Mouse (Mus musculus): Measurements from ENCODE around the gene Fbxo28.
"Not testable (repeated sequence)": the region's sequence is repeated elsewhere in the genome, so short reads cannot be mapped to it uniquely, and the experiment has no call there.

Gene Fbxo28

DNA sequence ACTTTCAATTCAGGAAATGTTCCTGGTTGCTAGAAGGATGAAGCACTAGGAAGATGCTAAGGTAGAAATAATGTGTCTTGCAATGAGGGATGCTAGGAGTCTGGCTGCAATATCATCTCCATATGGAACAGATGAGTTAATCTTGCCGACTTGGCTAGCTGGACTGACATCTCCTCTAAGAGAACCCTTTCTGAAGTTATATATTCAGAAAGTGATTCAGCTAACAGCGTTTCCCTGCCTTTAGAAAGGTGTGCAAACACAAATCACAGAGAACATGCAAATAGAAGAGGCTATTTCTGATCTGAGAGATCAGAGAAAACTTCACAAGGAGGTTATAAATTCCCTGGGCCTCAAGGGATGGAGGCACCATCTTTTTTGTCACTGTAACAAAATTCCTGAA is 4.4 kb upstream of the Fbxo28 start:
- DNase-seq (ENCODE audit: extremely low spot score, low read depth, low spot score): no peak

DNA sequence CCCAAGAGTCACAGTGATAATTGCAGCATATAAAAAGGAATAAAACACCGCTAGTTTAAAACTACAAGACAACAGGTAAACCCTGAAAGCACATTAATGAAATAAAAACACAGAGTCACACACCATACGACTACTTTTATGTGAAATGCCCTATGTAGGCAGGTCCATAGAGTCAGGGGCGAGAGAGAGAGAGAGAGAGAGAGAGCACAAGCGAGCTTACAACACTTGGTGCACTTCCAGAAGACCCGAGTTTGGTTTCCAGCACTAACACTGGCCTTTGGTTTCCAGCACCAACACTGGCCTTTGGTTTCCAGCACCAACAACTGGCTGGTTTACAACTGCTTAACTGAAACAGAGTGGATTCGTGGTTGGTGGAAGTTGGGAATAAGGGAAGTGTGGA is 564 bp upstream of the Fbxo28 start:
- no peak for DNase-seq (ENCODE audit: extremely low spot score, low read depth, low spot score)

DNA sequence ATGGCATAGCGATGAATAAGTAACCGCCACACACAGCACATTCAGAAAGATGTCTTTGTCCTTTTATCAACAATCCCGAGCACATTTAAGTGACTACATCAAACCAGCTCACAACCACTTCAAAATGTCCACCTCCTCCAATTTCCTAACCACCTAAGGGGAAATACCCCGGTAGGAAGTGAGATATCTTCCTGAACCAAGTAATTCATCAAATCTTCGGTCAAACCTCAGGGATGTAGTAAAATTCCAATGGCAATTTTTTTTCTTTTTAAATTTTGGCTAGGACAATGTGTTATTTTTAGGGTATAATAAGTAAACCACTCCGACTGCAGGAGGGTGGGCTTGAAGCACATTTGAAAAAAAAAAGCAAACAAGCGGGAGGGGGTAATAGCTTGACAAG is 1.1 kb downstream of the Fbxo28 start:
- DNase-seq (ENCODE audit: extremely low spot score, low read depth, low spot score): no peak

DNA sequence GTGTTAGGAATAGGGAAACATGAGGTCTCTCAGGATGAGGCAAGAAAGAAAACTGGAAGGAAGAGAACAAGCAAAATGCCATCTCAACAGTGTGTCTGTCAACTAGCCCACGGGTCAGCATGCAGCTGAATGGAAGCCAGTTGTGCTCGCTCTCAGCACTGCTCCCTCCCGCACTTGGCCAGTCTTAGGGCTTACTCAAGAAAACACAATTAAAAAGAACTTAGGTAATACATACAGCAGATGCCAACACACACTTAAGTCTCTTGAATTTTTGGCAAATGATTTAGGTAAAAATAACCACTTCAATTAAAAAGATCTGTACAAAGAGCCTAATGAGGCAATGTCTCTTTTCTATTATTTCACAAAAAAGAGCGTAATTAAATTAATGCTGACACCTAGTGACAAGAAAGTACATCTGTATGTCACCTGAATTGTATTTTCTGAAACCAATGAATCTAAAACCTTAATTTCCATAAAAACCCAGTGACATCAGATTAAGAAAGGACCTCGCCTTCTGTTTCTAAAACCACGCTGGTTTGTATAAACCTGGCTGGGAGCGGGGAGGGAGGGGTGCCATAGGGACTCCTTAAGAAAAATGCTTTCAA is 2.4 kb downstream of the Fbxo28 start:
- no peak for DNase-seq (ENCODE audit: extremely low spot score, low read depth, low spot score)

DNA sequence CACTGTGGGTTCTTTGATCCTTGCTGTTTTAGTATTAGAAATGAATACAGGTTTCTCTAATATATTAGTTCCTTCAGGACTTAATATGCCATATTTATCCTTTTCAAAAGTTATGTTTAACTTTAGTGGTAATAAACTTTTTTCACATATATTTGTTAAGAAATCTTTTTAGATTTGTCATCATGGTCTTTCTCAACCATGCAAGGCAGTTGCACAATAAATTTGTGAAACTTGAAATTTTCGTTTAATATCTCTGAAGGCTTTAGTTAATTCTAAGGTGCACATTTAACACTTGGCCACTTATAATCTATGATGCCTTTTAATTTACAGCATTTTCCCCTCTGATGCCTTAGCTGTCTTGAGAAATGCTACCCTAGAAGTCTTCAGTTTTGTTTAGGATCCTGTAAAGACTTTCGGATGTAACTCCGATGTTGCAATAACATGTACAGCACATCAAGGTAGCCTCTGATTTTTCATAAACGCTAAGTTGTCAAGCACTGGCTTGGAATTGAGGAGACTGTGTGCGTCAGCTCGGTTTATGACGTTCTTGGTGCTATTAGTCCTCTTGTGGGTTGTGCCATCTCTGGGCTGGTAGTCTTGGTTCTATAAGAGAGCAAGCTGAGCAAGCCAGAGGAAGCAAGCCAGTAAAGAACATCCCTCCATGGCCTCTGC is 7.5 kb downstream of the Fbxo28 start:
- DNase-seq (ENCODE audit: extremely low spot score, low read depth, low spot score): no peak

DNA sequence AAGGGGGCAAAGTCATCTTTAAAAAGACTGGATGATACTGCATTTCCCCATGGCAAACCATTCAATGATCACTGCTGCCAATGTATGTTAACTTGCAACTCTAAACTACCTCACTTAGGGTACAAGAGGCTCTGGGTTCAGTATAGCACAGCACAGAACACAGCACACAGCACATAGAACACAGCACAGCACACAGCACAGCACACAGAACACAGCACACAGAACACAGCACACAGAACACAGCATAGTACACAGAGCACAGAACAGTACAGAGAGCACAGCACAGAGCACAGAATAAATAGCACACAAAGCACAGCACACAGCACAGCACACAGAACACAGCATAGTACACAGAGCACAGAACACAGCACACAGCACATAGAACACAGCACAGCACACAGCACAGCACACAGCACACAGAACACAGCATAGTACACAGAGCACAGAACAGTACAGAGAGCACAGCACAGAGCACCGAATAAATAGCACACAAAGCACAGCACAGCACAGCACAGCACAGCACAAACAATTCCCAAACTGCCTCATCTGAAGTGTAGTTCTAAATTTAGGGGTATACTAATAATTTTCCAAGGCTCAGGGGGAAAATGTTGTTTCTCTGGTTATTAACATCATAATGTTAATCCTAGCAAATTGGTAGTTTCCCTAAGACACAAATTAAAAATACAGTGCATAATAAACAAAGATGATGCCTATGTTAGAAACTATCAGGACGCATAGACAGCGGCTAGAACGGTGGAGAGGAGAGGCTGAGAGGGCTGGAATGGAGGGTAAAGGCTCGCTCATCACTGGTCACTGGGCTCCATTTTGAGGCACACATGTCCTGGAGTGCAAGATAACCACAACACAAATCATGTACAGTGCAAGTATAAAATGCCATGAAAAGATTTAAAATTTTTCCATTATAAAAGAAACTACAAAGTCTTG is 9.1 kb downstream of the Fbxo28 start:
- DNase-seq (ENCODE audit: extremely low spot score, low read depth, low spot score): no peak

DNA sequence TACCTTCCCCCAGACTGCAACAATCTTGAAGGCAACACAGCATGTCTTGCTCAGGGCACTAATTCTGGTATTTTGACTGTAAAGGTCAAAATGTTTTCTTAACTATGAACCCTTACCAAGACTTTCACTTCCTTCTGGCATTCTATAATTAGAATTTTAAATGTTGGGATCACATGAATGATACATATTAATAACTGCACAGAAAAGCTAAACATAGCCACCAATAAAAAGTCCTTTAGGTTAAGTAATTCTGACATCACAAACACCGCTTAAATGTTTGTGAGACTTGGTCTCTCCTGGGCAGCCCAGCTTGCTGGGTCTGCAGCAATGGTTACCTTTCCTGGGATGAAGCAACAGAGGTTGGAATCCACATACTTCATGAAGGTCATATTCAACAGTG is 15.5 kb downstream of the Fbxo28 start:
- DNase-seq (ENCODE audit: extremely low spot score, low read depth, low spot score): no peak

DNA sequence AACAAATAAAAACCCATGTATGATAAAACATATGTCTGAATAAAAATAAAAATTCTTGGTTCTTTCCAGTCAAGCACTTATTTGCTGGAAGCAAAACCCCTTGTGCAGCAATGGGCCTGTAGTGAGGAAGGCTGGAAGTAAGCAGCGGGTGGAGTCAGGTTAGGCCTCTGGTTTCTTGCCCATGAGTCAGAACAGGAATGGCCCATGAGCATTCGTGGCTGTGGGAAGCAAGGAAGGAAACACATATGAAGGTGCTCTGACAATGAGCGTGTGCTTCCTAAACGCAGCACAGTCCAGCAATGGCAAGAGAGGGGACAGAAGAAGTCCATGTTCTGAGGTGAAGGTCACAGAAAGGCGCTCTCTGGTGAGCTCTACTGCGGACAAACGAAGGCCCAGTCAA is 16.9 kb downstream of the Fbxo28 start:
- no peak for DNase-seq (ENCODE audit: extremely low spot score, low read depth, low spot score)

DNA sequence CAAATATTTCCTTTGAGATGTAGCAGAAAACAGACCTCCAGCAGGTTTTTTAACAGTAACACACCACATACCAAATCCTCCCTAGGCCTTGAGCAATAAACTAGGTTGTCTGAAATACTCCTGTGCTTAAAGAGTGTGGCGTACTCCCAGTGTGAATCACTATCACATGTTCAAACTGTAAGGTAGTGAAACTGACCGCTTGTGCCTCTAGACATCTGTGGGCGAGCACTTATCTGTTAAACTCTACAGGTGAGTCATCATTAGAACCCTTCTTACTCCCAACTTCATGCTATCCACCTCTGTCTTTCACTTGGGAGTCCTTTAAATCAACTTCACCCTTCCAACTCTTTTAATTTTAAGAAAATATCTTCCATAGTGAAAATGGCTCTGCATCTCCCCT is 18.3 kb downstream of the Fbxo28 start:
- DNase-seq (ENCODE audit: extremely low spot score, low read depth, low spot score): no peak

DNA sequence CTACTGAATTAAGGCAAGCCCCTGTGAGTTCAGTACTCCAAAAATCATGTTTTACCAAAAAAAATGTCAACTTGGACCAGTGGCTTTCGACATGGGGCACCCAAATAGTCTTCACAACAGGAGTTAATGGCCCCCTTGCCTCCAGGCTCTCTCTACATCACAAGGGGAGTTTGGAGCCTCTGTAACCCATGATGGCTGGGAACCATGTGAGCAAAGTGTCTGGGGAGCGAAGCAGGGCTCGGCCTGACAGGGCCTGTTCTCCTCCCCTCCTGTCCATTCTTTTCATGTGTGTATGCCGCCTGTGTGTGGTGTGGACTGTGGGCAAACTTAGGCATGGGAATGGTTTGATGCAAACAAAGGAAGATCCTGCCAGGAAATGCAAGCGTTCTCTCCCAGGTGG is 27.2 kb downstream of the Fbxo28 start:
- no peak for DNase-seq (ENCODE audit: extremely low spot score, low read depth, low spot score)

DNA sequence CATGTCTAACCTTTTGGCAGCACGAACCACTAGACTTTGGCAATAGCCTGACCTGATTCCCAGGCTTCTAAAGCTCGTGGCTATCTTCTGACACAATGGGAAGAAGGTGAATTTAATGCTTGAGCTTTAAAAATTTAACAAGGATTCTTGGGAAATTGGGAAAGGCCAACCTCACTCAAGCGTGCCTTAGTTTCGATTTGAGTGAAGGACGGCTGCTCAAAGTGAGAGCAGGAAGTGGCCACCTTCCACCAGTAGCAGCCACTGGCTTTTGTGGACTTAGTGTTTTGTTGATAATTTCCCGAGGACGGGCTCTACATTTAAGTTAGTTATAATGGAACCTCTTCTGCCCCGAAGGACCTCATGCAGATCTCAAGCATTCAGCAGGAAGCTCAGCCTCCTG is 28.2 kb downstream of the Fbxo28 start:
- DNase-seq (ENCODE audit: extremely low spot score, low read depth, low spot score): no peak

DNA sequence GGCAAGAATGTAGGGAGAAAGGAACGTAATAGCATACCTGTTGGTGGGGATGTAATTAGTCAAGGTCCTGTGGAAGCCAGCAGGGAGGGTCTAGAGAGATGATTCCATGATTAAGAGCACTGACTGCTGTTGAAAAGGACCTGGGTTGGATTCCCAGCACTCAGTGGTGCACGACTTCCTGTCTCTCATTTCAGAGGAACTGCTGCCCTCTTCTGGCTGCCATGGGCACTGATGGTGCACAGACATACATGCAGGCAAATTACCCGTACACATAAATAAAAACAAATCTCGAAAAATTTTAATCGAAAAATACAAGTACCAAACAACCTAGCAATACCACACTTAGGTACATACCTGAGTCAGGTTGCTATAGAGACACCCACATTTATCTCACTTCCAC is 30.1 kb downstream of the Fbxo28 start:
- no peak for DNase-seq (ENCODE audit: extremely low spot score, low read depth, low spot score)

DNA sequence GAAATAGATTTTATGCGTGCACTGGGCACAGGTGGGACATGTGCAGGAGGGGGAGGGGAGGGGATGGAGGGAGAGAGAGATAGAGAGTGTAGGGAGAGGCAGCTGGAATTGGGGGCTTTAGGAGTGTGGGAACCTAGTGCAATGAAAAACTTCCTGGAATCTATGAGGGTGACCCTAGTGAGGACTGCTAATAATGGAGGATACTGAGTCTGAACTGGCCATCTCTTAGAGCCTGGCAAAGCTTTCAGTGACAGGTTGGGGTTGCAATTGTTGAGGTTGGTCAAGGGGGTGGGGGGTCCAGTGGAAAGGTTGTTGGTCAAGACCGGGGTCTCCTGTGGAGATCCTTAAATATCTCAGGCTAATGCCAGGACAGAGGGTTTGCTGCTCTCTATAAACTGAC is 31.1 kb downstream of the Fbxo28 start:
- DNase-seq (ENCODE audit: extremely low spot score, low read depth, low spot score): no peak

DNA sequence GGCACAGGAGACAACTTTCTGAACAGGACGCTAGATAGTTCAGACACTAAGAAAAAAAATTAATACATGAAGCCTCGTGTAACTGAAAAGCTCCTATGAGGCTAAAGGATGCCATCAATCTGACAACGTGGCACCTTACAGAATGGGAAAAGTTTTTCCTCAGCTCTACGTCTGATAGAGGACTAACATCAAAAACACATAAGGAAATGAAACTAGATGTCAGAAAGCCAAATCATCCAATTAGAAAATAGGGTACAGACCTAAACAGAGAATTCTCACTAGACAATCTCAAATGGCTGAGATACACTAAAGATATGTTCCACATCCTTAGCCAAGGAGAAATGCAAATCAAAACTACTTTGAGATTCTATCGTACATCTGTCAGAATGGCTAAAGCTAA is 32.0 kb downstream of the Fbxo28 start:
- no peak for DNase-seq (ENCODE audit: extremely low spot score, low read depth, low spot score)

DNA sequence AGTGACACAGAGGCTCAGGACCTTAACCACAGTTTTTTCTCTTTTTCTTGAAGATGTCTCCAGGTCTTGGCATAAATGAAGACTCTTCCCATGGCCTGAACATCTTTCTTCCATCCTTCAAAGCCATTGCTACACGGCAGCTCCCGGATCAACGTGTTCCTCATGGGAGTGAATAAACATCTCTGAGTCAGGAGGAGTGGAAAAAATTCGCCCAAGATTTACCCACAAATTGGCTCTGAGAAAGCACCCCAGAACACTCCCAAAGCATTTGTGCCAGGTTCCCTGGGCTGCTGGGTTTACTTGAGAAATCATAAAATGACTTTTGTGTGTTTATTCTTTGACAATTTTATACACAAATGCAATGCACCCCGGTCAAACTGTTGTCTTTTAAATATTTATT is 38.5 kb downstream of the Fbxo28 start:
- no peak for DNase-seq (ENCODE audit: extremely low spot score, low read depth, low spot score)

DNA sequence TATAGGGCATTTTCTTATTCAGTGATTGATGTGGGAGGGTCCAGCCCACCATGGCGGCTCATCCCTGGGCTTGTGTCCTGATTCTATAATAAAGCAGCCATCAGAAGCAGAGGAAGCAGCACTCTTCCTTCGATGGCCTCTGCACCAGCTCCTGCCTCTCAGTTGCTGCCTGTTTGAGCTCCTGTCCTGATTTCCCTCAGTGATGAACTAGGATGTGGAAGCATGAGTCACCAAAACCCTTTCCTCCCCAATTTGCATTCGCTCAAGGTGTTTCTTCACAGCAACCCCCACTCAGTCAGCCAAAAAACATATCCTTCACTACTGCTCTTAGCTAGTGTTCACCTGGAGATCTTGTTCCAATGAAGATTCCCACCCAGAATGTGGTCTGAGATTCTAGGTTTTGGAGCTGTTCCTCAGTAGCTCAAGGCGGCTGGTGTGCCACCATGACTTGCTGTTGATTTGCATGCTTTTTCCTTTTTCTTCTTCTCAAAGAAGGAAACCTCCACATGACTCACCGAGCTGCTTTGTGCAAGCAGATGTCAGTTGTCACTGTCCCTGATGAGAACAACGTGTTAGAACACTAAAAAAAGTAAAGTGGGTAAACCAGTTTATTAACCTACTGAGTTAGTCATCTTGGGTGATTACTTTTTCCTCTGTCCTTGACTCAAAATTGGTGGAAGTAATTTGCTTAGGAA is 39.1 kb downstream of the Fbxo28 start:
- no peak for DNase-seq (ENCODE audit: extremely low spot score, low read depth, low spot score)

DNA sequence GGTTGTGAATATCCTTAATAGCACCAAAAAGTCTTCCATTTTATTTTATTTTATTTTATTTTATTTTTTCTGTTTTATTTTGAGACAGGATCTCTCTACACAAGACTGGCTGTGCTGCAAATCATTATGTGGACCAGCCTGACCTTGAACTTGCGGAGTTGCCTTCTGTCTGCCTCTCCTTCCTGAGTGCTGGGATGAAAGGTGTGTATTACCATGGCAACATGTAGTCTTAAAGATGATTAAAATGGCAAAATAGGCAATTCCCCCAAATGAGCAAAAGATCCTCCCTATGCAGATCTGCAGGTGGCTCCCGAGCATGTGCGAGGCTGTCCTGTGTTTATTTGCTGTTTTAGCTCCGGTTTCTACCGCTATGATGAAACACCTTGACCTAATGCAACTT is 43.6 kb downstream of the Fbxo28 start:
- no peak for DNase-seq (ENCODE audit: extremely low spot score, low read depth, low spot score)

DNA sequence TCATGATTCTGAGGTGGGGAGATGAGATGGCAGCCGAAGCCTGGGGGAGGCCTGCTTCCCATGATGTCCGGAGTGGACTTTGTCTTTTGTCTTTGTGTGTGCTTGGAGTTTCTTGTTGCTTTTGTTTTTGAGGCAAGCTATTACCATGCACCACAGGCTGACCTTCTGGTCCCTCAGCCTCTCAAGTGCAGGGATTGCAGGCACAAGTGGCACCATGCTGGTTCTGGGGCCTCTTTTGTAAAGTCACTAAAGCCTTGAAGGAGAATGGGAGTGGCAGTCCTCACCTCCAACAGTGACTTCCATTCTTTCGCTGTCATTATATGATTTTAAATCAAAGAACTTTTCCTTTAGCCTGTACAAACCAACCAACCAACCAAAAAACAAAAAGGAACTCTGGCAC is 44.2 kb downstream of the Fbxo28 start:
- DNase-seq (ENCODE audit: extremely low spot score, low read depth, low spot score): no peak

DNA sequence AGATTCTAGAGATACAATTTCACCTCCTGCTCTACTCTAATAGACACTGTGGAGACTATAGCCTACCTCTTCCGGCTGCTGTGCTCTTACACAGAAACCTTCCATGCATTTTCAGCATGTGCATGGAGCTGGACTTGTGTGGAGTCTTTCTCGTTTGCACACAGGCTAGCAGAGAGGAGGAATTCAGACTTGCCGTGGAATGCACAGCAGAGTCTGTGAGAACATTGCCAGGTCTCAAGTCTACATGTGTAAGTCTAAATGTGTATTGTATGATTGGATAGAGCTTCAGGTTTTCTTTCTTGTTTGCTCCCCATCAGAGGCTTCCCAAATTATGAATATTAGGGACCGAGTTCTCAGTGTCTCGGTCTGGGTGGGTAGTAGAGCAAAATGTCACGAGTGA is 44.6 kb downstream of the Fbxo28 start:
- no peak for DNase-seq (ENCODE audit: extremely low spot score, low read depth, low spot score)

DNA sequence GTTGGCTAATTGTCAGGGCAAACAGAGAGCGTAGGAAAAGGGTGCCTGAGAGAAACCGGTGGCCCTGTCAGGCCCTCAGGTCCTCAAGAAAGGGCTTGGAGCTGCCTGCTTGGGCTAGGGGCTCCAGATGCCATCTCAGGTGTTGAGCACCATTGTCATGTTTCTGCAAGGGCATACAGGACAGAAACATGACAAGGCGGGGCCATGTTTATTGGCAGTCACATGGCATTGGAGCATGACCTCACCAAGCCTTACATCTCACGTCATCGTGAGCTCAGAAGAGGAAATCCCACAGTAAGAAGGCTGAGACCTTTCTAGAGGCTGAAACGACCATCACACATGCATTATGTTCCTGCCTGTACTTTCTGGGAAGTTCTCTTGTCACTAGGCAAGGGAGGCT is 45.3 kb downstream of the Fbxo28 start:
- DNase-seq (ENCODE audit: extremely low spot score, low read depth, low spot score): no peak

DNA sequence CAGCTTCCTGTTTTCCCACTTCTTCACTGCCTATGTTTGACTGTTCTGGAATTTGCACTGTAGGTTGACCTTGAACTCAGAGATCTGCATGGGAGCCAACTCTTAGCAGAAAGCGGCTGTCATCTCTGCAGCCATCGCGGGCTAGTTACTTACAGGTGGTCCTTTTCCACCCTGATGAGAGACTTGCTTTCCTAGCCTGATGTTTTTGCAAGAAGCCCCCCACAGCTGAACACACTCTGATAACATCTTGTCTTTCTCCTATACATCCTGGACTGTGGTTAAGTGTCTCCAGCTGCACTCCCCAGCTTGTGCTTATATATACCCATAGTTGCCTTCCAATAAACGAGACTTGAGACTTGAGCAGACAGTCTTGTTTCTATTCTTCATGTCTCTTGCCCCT is 49.1 kb downstream of the Fbxo28 start:
- no peak for DNase-seq (ENCODE audit: extremely low spot score, low read depth, low spot score)

DNA sequence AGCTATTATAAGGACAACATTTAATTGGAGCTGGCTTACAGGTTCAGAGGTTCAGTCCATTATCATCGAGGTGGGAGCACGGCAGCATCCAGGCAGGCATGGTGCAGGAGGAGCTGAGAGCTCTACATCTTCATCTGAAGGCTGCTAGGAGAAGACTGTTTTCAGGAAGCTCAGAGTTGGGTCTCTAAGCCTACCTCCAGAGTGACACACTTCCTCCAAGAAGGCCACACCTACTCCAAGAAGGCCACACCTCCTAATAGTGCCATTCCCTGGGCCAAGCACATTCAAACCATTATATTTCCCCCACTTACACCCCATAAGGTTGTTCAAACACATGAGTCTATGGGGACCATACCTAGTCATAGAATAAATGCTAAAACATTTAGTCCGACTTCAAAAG is 50.7 kb downstream of the Fbxo28 start:
- DNase-seq (ENCODE audit: extremely low spot score, low read depth, low spot score): not testable (repeated sequence)

All from hindlimb bud, embryonic 11.5 days (tissue).